Mouse (Mus musculus) C2C12 (cell line): Measurements from ENCODE around the gene Prok2.

Source experiments
- CEBPB ChIP-seq: IDR thresholded peaks from one replicate; pipeline ENCODE4 v1.6.1; 2011; ENCODE audit warnings: low read depth, mild to moderate bottlenecking, control low read depth, moderate library complexity
- CTCF ChIP-seq: IDR thresholded peaks from one replicate; pipeline ENCODE4 v1.5.1; 2011; ENCODE audit not compliant: control insufficient read depth, insufficient read depth, insufficient read length
- MAX ChIP-seq: IDR thresholded peaks from one replicate; pipeline ENCODE4 v1.6.1; 2011; ENCODE audit warnings: mild to moderate bottlenecking, control low read depth

GRCm38 (mm10) chr6:99731926-99732325 lies 5.7 kb upstream of the Prok2 start:
- TF ChIP-seq MAX (no peak), CTCF (no peak), CEBPB (no peak)
